Mouse (Mus musculus) limb, embryonic 15.5 days (tissue): ENCODE results near the gene Rsbn1l. TPM values are rescaled to one million over a fixed set of nuclear protein-coding genes. Genes with fewer than 3 reads are reported as not detected.

Experiments
- ATAC-seq: fragments of 200-750 bp; cut with Nextera tagmentation; 2 replicates; pipeline ENCODE4 v1.8.0; 2017; ENCODE audit warnings: low read depth, moderate TSS enrichment; ENCODE audit not compliant: insufficient number of reproducible peaks, low FRiP score, low TSS enrichment
- H3K27ac ChIP-seq: fragments of 300-500 bp; sonication (generic); 2 replicates; pipeline ENCODE4 v1.5.1; 2015; ENCODE audit warnings: moderate library complexity, mild to moderate bottlenecking, inconsistent platforms
- H3K27me3 ChIP-seq: fragments of 300-500 bp; sonication (generic); 2 replicates; pipeline ENCODE4 v1.6.1; 2015; ENCODE audit warnings: inconsistent platforms
- H3K36me3 ChIP-seq: fragments of 300-500 bp; sonication (generic); 2 replicates; pipeline ENCODE4 v1.6.1; 2015; ENCODE audit warnings: inconsistent platforms
- H3K4me1 ChIP-seq: fragments of 300-500 bp; sonication (generic); 2 replicates; pipeline ENCODE4 v1.6.1; 2015; ENCODE audit warnings: inconsistent platforms
- H3K4me2 ChIP-seq: fragments of 300-500 bp; sonication (generic); 2 replicates; pipeline ENCODE4 v1.6.1; 2015; ENCODE audit warnings: mild to moderate bottlenecking, inconsistent platforms
- H3K4me3 ChIP-seq: fragments of 300-500 bp; sonication (generic); 2 replicates; pipeline ENCODE4 v1.5.1; 2015; ENCODE audit warnings: mild to moderate bottlenecking, inconsistent platforms
- H3K9ac ChIP-seq: fragments of 300-500 bp; sonication (generic); 2 replicates; pipeline ENCODE4 v1.6.1; 2015; ENCODE audit warnings: inconsistent platforms
- H3K9me3 ChIP-seq: fragments of 300-500 bp; sonication (generic); 2 replicates; pipeline ENCODE4 v1.6.1; 2016; ENCODE audit warnings: inconsistent platforms
- WGBS: fragments of 180-500 bp; shearing (Covaris S2); methylation state at CpG from one replicate; pipeline ENCODE4 v1.1.7; 2015; 5-methylcytosine and 5-hydroxymethylcytosine counted together
- polyA plus RNA-seq: library from polyadenylated mRNA; unstranded; fragments of >200 nt; fragmentation: Nextera tagmentation; extraction: Ambion mirVana; gene quantifications from 2 replicates; pipeline ENCODE4 v1.2.1, GENCODE M21; 2015

Gene Rsbn1l
- polyA plus RNA-seq, 1 experiment from 2014 or later = 5.0 TPM

GRCm38 (mm10) chr5:20929669-20930151 lies 26.5 kb downstream of the Rsbn1l start:
- no peak overlapping the region for H3K27ac ChIP-seq
- H3K36me3 ChIP-seq = no peaks in the 10 kb centered on the region
- H3K27me3 ChIP-seq = no peaks in the 10 kb centered on the region
- H3K9ac ChIP-seq = no peak overlapping the region
- no peak overlapping the region for H3K4me3 ChIP-seq
- no peaks in the 10 kb centered on the region for H3K9me3 ChIP-seq
- H3K4me2 ChIP-seq = no peak overlapping the region
- 42% methylated on average over 6 of the region's 6 CpGs for WGBS
- no peak for ATAC-seq
- H3K4me1 ChIP-seq = no peaks in the 10 kb centered on the region

- no peak overlapping the region for H3K4me3 ChIP-seq
- ATAC-seq = no peak
- no peaks in the 10 kb centered on the region for H3K9me3 ChIP-seq
- 65% methylated on average over 3 of the region's 3 CpGs for WGBS
- peaks cover 3% of the 10 kb centered on the region; the same call in 1 of the 2 replicates for H3K36me3 ChIP-seq
- no peaks in the 10 kb centered on the region for H3K4me1 ChIP-seq
- H3K27me3 ChIP-seq = no peaks in the 10 kb centered on the region
- H3K9ac ChIP-seq = no peak overlapping the region
- H3K4me2 ChIP-seq = no peak overlapping the region
- no peak overlapping the region for H3K27ac ChIP-seq
These were observed 30.7 kb downstream of the Rsbn1l start for GRCm38 (mm10) chr5:20925451-20925850.

DNA sequence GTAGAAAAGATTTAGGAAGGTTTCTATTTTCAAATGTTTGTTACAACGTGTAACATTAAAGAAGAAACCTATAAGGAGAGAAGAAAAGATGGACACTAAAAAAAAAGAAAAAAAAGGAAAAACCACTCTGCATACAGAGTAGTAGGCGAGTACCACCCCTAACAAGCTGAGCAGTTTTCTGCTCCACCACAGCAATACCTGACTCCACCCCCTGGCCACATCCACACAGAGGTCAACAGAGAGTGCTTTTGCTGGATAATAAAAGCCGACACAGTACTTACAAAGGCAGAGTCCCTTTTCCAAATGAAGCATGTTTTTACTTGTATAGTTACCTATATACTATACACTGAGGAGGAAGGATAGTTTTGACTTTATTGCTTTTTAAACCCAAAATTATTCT lies 31.6 kb downstream of the Rsbn1l start:
- Histone ChIP-seq H3K27me3 (no peaks in the 10 kb centered on the region), H3K4me3 (no peak overlapping the region), H3K9me3 (no peaks in the 10 kb centered on the region), H3K4me1 (no peaks in the 10 kb centered on the region), H3K27ac (no peak overlapping the region), H3K9ac (no peak overlapping the region), H3K36me3 (peaks cover 4% of the 10 kb centered on the region; the same call in 1 of the 2 replicates), H3K4me2 (no peak overlapping the region)
- WGBS = 68% methylated on average over 3 of the region's 3 CpGs
- ATAC-seq = no peak

GRCm38 (mm10) chr5:20919566-20919965 lies 36.6 kb downstream of the Rsbn1l start:
- H3K27me3 ChIP-seq = no peaks in the 10 kb centered on the region
- H3K4me1 ChIP-seq = no peaks in the 10 kb centered on the region
- no peaks in the 10 kb centered on the region for H3K9me3 ChIP-seq
- no peak overlapping the region for H3K4me3 ChIP-seq
- no peak overlapping the region for H3K27ac ChIP-seq
- no peak for ATAC-seq
- WGBS = 92% methylated on average over 9 of the region's 9 CpGs
- H3K36me3 ChIP-seq = peaks cover 6% of the 10 kb centered on the region; the same call in 1 of the 2 replicates
- no peak overlapping the region for H3K4me2 ChIP-seq
- no peak overlapping the region for H3K9ac ChIP-seq

DNA sequence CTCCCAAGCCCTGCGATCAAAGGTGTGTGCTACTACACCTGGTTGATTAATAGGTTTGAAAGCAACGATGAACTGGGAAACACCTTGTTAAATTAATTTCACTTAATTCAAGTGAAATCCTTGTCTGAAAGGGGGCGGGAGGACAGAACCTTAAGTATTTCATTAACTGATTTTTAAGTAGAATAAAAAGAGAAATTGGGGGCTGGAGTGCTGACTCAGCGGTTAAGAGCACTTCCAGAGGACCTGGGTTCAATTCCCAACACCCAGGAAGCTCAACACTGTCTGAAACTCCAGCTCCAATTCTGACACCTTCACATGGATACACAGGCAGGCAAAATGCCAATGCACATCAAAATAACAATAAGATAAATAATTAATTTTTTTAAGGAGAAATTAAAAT lies 37.2 kb downstream of the Rsbn1l start:
- Histone ChIP-seq H3K27ac (no peak overlapping the region), H3K9me3 (no peaks in the 10 kb centered on the region), H3K9ac (no peak overlapping the region), H3K4me3 (no peak overlapping the region), H3K4me1 (no peaks in the 10 kb centered on the region), H3K4me2 (no peak overlapping the region), H3K27me3 (no peaks in the 10 kb centered on the region), H3K36me3 (peaks cover 6% of the 10 kb centered on the region; the same call in 1 of the 2 replicates)
- WGBS = 96% methylated on average over 4 of the region's 4 CpGs
- ATAC-seq = no peak

- ATAC-seq = no peak
- H3K4me3 ChIP-seq = no peak overlapping the region
- H3K9ac ChIP-seq = no peak overlapping the region
- WGBS = 66% methylated on average over 11 of the region's 11 CpGs
- no peaks in the 10 kb centered on the region for H3K27me3 ChIP-seq
- no peaks in the 10 kb centered on the region for H3K4me1 ChIP-seq
- H3K36me3 ChIP-seq = no peaks in the 10 kb centered on the region
- H3K27ac ChIP-seq = no peak overlapping the region
- H3K4me2 ChIP-seq = no peak overlapping the region
- no peaks in the 10 kb centered on the region for H3K9me3 ChIP-seq
These were observed 42.6 kb downstream of the Rsbn1l start for GRCm38 (mm10) chr5:20913372-20914275.

GRCm38 (mm10) chr5:20911741-20912140 lies 44.5 kb downstream of the Rsbn1l start:
- Histone ChIP-seq H3K4me1 (no peaks in the 10 kb centered on the region), H3K4me3 (no peak overlapping the region), H3K9ac (no peak overlapping the region), H3K27me3 (no peaks in the 10 kb centered on the region), H3K36me3 (peaks cover 4% of the 10 kb centered on the region; the same call in 1 of the 2 replicates), H3K27ac (no peak overlapping the region), H3K9me3 (no peaks in the 10 kb centered on the region), H3K4me2 (no peak overlapping the region)
- no peak for ATAC-seq
- WGBS = 82% methylated on average over 2 of the region's 2 CpGs

DNA sequence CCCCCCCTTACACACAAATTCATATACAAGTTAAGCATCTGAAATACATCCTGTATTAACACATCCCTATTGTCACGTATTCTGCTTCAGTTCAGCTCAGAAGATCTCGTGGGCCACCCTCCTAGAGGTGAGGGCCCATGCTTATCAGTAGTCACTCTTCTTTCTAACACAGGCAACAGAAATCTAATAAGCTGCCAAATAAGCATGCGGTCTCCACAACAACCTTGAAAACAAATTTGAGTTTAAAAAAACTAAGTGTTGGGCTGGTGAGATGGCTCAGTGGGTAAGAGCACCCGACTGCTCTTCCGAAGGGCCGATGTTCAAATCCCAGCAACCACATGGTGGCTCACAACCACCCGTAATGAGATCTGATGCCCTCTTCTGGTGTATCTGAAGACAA lies 50.0 kb downstream of the Rsbn1l start:
- H3K4me1 ChIP-seq = no peaks in the 10 kb centered on the region
- no peaks in the 10 kb centered on the region for H3K27me3 ChIP-seq
- ATAC-seq = no peak
- H3K9ac ChIP-seq = no peak overlapping the region
- H3K4me3 ChIP-seq = no peak overlapping the region
- peaks cover 22% of the 10 kb centered on the region for H3K36me3 ChIP-seq
- H3K9me3 ChIP-seq = no peaks in the 10 kb centered on the region
- no peak overlapping the region for H3K4me2 ChIP-seq
- WGBS = 94% methylated on average over 7 of the region's 7 CpGs
- H3K27ac ChIP-seq = no peak overlapping the region

GRCm38 (mm10) chr5:20905437-20905836 lies 50.8 kb downstream of the Rsbn1l start:
- Histone ChIP-seq H3K4me1 (no peaks in the 10 kb centered on the region), H3K4me3 (no peak overlapping the region), H3K27me3 (no peaks in the 10 kb centered on the region), H3K9me3 (no peaks in the 10 kb centered on the region), H3K9ac (no peak overlapping the region), H3K27ac (no peak overlapping the region), H3K4me2 (no peak overlapping the region), H3K36me3 (peaks cover 27% of the 10 kb centered on the region)
- no peak for ATAC-seq
- 74% methylated on average over 2 of the region's 2 CpGs for WGBS

DNA sequence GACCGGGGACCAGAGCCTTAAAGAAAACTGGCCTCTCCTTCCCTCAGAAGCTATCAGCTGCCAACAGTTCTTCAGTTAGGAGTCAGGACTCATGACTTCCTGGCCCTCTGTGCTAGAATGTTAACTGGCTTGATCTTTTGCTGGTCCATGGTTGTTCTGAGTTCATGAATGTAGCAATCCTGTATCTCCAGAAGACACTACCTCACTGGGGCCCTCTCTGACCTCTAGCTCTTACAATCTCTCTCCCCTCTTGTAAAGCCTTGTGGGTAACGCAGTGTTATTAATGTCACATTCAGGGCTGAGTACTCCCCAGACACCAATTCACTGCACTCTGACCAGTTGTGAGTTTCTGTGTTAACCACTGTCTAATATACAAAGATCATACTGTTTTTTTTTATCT lies 51.6 kb downstream of the Rsbn1l start:
- Histone ChIP-seq H3K9ac (no peak overlapping the region), H3K27me3 (no peaks in the 10 kb centered on the region), H3K4me2 (no peak overlapping the region), H3K4me3 (no peak overlapping the region), H3K27ac (no peak overlapping the region), H3K4me1 (no peaks in the 10 kb centered on the region), H3K36me3 (peaks cover 30% of the 10 kb centered on the region), H3K9me3 (no peaks in the 10 kb centered on the region)
- ATAC-seq = no peak
- 86% methylated on average over 2 of the region's 2 CpGs for WGBS

- Histone ChIP-seq H3K4me2 (no peak overlapping the region), H3K4me3 (no peak overlapping the region), H3K9ac (no peak overlapping the region), H3K27me3 (no peaks in the 10 kb centered on the region), H3K27ac (no peak overlapping the region), H3K4me1 (no peaks in the 10 kb centered on the region), H3K9me3 (no peaks in the 10 kb centered on the region), H3K36me3 (peaks cover 41% of the 10 kb centered on the region)
- 90% methylated on average over 2 of the region's 2 CpGs for WGBS
- no peak for ATAC-seq
These were observed 58.6 kb downstream of the Rsbn1l start for GRCm38 (mm10) chr5:20897446-20898167.

DNA sequence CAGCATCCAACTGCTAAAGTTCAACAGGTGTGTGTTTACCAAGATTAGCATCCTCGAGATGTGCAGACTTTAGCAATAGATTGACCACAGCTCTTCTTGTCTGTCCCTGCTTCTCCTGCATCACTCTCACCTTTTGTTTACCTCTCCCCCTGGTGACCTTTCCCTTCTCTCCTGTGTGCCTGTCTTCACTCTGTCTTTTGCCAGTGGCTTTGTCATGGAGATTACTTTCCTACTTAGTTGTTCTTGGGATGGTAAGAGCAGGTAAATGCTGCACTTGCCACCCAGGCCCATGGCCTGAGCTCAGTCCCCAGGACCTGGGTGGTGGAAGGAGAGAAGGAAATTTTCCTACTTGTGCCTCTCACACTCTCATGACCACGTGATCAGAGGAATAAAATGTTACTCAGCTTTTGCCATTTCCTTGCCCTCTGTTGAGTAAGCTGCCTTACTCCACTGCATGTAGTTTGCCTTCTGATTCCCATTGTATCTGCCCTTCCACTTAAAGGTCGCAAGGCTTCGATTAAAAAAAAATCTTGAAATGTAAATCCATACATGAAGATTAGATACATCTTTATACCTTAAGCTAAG lies 72.1 kb downstream of the Rsbn1l start:
- H3K27ac ChIP-seq = no peak overlapping the region
- H3K4me2 ChIP-seq = no peak overlapping the region
- no peak overlapping the region for H3K4me3 ChIP-seq
- peaks cover 6% of the 10 kb centered on the region; the same call in 1 of the 2 replicates for H3K36me3 ChIP-seq
- H3K4me1 ChIP-seq = peaks cover 14% of the 10 kb centered on the region; the same call in 1 of the 2 replicates
- no peak overlapping the region for H3K9ac ChIP-seq
- H3K27me3 ChIP-seq = no peaks in the 10 kb centered on the region
- WGBS = 72% methylated on average over 4 of the region's 4 CpGs
- no peaks in the 10 kb centered on the region for H3K9me3 ChIP-seq
- ATAC-seq = no peak
